Mouse (Mus musculus): ENCODE data around the gene Hoxb6.

The Hoxb6 gene

DNA sequence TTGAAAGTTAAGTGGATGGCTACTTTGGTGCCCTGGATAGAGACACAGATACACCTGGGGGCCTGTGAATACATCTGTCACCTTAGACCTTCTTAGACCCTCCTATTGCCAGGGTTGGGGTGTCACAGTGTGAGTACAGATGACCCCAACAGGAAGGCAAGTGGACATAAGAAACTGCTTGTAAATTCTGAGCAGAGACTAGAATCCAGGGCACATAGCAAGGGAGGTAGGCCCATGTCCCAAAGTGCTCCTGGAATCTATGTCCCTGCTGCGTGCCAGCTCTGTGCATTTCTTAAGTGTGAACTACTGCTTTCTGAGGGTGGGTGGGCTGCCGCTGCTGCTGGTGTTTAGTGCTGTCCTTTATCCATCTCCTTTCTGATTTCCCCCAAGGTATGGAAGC is 58.5 kb downstream of the Hoxb6 start:
- in situ Hi-C loops (cut with MboI; ENCODE audit: low pct_unique_long_range_greater_than_20kb in 1 of 2, low sequenced_read_pairs in 2 of 2, unreplicated experiment in 1 of 2): no loop called here
